Mouse (Mus musculus) kidney, adult 9 months (tissue): Measurements from ENCODE around the gene Hoxc5.

Source experiments
- DNase-seq: peaks from one replicate; pipeline ENCODE4 v3.0.0; 2022

Hoxc5 gene

DNA sequence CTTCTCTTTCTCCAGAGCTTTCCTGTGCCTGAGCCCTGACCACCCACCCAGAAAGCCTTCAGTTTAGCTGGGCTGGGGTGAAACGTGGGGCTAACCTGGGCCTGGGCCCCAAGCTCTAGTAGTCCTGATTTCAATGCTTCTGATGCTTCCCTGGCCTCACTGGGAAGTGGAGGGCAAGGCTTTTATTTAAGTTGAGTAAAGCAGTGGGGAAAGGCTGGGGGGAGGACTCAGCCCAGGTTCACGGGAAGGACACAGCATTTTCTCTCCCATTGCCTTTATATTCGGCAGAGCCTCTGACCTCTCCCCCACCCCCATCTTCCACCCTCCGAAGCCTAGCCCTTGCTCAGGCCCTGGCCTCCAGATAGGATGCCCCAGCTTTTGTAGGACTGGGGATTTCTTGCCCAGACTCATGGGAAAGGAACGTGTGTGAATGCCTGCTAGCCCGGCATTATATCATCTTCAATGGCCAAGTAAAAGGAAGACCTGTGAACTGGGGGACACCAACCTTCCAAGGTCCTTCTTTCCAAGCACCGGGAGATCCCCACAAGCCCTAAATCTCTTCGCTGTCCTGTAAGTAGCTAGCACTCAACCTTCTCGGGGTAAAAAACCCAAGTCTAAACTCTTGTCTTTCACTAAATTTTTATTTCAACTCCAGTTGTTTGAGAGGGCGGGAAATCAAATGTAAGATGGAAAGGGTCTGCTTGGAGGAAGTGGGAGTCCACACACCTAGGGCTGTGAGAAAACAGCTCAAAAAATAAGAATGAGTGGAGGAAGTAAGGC, 71.6 kb downstream of the Hoxc5 start:
- DNase-seq: no peak

DNA sequence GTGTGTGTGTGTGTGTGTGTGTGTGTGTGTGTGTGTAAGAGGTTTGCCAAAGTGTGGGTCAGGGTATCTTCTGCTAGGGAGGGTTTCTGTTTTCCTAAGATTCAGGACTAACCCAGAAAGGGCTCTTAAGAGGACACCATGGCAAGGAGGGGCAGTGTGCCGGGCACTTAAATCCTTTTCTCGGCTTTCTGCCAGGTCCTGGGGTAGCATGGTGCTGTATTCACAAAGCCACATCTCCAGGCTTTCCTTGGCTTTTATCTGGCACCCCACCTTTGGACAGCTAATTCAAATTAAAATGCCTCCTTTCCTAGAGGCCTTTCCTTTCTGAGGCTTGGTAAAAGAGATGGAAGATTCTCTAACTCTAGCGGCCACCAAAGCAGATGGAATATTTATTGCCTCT, 72.4 kb downstream of the Hoxc5 start:
- no peak for DNase-seq

DNA sequence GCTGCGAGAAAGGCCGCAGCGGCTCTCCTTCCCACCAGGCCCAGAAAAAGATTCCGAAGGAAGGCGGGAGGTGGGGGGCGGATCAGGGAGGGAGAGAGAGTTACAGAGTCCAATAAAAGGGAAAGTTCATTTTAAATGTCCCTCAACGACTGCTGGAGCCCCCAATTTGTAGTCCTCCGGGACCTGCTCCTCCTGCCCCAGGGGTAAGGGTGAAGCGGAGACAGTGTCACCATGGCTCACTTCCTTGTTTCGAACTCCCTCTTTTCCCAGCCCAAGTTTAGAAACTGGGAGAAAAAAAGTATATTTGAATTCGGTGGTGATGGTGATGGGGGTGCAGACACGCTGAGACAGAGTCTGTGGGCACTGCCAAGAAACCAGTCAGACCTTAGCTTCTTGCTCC, 73.4 kb downstream of the Hoxc5 start:
- no peak for DNase-seq

DNA sequence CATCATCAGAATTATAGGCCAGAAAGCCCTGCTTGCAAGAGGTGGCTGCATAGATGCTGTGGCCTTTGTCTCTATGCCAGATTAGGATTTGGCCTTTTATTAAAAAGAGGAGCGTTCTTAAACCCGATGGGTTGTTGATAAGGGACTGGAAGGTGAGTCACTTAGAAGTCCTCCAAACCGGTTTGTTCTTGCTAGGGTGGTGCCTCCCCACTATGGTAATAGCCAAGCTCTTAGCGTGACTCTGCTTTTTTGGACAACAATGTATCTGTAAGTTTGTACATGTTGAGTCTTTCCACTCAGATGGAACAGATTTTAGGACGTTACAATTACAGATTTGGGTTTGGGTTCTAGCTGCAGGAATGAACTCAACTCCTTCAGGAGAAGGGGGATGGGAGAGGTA, 74.4 kb downstream of the Hoxc5 start:
- DNase-seq: no peak

DNA sequence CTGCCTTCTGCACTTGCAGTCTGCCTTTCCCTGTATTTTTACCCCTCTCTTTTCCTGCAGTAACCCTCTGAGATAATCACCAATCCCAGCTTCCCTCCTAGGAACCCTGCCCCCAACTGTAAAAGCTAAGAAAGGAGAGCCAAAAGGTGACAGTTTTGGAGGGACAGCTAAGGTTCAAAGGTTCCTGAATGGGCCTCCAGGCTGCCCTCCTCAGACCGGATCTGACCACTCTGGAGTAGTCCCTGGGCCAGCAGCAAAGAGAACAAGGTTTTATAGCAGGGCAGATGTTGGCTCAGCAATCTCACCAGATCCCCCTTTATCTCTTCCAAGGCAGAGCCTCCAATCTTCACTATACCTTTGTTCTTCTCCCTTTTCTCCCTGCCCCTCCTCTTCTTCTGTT, 75.0 kb downstream of the Hoxc5 start:
- peak; percentile 46 for DNase-seq

DNA sequence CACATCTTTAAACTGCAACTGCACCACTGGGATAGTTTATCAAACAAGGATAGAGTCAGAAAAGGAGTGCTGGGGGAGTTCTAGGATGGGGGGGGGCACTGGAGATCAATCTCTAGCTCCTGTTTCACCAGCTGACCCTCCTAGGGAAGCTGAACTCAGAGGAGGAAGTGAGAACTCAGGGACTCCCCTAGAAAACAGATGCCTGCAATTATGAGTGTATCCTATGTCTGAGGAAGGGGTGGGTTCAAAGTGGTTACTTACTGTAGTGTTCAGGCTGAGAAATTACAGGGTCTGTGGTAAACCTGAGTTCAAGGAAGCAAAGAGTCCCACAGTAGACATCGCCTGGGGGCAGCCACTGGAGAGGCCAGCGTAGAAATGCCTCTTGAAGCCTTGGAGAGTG, 84.4 kb downstream of the Hoxc5 start:
- DNase-seq: no peak

DNA sequence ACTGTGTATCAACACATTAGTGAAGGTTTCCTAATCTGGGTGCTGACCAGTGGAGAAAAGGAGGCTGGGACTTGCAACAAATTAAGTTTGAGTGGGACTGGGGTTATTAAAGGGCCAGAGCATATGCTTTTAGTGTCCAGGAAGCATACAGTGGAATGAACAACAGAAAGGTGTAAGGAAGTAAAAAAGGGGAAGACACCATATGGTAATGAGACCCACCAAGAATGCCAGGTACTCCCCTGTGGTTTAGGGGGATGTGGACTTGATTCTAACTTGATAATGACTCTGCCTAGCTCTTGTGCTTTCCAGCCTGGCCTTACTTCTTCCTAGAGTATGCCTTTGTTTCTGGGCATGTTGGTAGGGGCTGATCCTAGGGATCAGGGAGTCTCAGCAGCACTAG, 86.0 kb downstream of the Hoxc5 start:
- no peak for DNase-seq

DNA sequence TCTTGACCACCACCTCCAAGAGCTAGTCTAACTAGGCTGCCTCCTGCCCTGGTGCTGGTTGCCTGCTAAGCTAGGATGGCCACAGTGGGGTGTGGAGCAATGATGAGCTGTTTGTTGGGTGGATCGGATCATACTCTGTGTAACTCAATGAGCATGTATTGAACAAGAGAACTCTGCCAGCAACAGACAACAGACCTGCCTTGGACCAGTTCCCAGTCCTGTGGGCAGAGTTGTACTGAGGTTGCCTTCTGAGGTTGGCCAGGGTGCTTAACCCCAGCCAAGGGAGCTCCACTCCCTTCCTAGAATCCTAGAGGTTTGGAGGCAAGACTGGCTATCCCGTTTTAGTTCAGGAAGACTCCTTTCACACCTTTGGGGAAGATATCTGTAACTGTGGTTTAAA, 89.2 kb downstream of the Hoxc5 start:
- DNase-seq: peak; percentile 33

DNA sequence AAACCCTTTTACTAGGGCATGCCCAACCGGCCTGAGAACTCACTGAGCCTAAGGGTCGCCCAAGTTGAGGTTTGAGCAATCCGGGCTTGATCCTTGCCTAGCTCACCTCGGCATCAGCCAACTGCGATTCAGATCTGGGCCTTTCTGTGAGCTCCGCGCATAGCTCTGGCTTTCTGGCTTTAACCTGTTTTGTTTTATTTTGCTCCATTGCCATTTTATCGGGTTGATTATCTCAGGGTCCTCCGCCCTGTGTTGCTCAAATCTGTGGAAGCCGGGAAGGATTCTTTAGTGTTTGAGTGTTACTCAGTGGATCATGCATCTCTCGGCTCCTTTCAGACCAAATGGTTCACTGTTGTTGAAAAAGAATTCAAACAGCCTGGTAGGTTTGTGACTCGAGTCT, 91.5 kb downstream of the Hoxc5 start:
- DNase-seq: peak; percentile 32

DNA sequence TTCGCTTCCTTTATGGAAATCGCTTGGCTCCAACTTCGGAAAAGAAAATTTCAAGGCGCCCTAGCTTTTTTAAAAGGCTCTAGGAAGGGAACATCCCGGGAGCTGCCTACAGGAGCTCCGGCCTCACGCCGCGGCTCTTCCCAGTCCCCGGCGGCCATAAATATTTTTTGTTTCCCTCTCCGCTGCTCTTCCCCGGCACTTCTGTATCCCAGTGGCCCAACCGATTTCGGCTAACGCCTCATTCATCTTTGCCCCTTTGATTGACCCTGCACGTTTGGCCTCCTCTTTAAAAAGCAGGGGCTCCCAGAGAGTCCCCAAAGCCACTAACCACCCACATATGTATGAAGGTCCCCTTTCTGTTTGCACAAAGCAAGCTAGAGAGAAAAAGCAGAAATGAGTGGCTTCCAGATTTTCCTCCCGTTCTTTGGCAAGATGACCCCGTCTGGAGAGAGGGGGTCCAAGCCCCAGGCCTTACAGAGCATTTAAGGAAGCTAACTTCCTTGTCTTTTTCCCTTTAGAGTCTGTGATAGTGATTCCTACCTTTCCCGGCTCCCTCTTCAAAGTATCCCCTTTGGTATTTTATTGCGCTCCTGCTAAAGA, 92.2 kb downstream of the Hoxc5 start:
- DNase-seq: peak; percentile 41

DNA sequence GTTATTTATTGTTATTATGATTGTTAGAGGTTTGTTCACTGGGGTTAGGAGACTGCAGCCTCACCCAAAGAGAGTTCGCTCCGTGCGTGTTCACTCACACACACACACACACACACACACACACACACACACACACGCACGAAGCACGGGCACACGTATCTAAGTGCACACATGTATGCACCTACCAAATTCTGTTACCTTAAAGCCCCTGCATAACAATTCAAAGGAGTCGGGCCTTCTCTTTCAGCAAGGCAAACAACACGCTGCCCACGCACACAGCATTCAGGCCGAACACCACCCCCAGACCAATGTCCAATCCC, 92.7 kb downstream of the Hoxc5 start:
- DNase-seq: no peak

DNA sequence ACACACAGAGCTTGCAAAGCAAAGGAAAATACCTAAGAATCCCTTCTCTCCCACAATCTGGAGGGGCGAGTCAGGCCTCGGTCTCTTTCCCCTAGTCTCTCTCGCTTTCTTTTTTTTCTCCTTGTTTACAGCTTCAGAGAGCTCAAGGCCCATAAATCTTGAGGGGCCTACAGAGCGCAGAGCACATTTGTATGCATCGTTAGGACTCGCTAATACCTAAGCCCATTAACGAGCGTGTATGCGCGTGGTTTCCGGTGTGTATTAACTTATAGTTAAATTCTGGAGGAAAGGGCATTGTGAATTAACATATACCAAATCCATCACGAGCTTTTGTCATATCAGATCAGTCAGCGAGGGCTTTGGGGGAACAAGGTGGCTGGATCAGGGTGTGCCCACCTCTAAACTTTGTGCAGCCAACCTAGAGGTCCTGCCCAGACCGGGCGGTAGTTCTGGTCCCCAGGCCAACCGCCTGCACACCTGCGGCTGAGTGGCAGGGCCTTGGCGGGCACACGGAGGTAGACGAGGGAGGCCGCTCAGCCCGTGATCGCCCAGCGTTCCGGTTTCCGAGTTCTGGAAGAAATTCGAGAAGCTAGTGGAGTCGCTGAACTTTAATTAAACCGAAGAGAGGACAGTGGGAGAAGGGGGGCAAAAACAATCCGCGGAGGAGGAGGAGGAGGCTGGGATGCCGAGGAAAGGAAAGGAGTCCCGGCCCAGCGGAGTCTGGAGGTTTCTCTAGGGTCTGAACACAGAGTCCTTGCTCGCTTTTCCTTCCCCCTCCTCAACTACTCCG, 93.3 kb downstream of the Hoxc5 start:
- DNase-seq: peak; percentile 83

DNA sequence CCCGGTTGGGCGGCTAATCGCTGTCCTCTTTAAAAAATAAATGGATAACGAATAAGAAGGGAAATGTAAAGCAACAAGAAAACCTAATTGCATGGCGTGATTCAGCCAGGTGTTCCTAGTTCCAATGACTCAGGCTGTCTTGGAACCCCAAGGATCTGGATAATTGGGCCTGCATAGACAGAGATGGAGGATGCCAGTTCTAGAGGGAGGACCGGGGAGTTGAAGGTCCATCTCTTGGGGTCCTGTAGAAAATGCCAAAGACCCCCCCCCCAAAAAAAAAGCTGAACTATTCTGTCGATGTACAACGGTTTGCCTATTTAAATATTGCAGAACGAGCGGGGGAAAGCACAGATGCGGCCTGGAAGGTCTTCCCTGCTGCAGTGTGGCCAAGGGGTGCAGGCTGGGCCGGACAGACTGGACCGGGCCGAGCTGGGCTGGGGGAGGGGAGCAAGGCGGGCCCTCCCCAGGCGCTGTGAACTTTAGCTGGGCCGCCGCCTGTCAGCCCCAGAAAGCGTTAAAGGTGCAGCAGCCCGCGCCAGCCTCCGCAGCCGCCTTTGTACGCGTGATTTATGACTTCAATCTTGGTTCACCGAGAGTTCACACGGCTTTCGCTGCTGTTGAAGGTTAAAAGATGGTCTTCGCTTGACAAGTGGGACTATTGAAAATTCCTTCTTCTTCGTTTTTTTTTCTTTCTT, 94.0 kb downstream of the Hoxc5 start:
- peak; percentile 84 for DNase-seq

DNA sequence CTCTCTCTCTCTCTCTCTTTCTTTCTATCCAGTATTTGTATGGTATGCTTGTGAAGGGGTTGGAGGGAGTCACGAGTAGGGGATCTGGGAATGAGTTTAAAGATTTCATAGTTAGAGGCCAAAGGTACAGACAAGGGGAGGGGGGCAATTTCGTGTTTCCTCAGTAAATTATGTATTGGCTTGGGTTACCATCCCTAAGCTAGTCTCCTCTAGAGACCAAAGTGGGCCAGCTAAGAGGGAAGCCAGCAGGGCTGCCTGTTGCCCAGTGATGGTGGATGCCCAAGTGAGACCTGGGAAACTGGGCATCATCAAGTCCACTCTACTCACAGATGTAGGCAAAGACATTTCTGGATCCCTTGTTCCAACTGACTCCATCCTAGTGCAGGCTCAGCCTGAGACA, 94.7 kb downstream of the Hoxc5 start:
- no peak for DNase-seq

DNA sequence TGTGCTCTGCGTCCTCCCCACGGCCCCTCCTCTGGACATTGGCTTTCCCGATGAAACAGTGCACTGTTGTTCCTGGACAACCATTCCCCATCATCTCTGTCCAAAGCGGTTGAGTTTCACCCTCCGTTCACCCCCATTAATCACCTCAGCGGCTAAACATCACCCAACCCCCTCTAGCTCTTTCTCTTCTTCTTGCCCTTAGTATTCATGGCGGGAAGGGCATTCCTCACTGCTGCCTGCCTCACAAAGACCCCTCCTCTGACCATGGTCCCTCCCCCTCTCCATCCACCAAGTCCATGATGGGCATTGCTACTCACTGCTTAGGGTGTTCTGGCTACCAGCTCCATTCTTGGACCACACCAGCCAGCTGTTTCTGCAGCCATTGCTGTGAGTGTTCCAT, 98.4 kb downstream of the Hoxc5 start:
- DNase-seq: no peak
